Mouse (Mus musculus): Measurements from ENCODE around the gene Gm28053. TPM values are rescaled to one million over a fixed set of nuclear protein-coding genes. Genes with fewer than 3 reads are reported as not detected.
A peak's percentile ranks its signal among the peaks of the same experiment; 100 is the strongest.
"Not testable (repeated sequence)": the region's sequence is repeated elsewhere in the genome, so short reads cannot be mapped to it uniquely, and the experiment has no call there.

The Gm28053 gene
- polyA plus RNA-seq, 1 experiment from 2014 or later = 1.1 TPM

- Histone ChIP-seq H3K9me3 (ENCODE audit: low read length) (no peaks in the 10 kb centered on the region), H3K27me3 (ENCODE audit: insufficient read depth, low read length) (no peaks in the 10 kb centered on the region), H3K9ac (replicated peaks) (no peak overlapping the region), H3K4me1 (ENCODE audit: insufficient read depth) (peaks cover 14% of the 10 kb centered on the region), H3K36me3 (replicated peaks; ENCODE audit: insufficient read depth, low read length) (no peaks in the 10 kb centered on the region; the same call in 1 of the 2 replicates), H3K27ac (ENCODE audit: low read depth) (peak overlapping the region; percentile 55; the same call in 1 of the 2 replicates), H3K4me2 (ENCODE audit: low read depth, low read length) (no peak overlapping the region), H3K4me3 (ENCODE audit: low read depth, low read length) (no peak overlapping the region)
- WGBS (ENCODE audit: insufficient replicate concordance) = 54% methylated on average over 4 of the region's 4 CpGs
- TF ChIP-seq EP300 (IDR thresholded peaks at IDR 0.05; ENCODE audit: low read depth) = no peak
- no peak for TF ChIP-seq CTCF (IDR thresholded peaks at IDR 0.05; ENCODE audit: low read depth)
- DNase-seq (peak; percentile 5), ATAC-seq (no peak)
These were observed 36.1 kb upstream of the Gm28053 start for GRCm38 (mm10) chr6:48682271-48682670.

- not testable (repeated sequence) for H3K9me3 ChIP-seq (ENCODE audit: low read length); H3K4me2 ChIP-seq (ENCODE audit: low read depth, low read length); H3K27ac ChIP-seq (ENCODE audit: low read depth); ATAC-seq; H3K36me3 ChIP-seq (replicated peaks; ENCODE audit: insufficient read depth, low read length); H3K4me1 ChIP-seq (ENCODE audit: insufficient read depth); H3K27me3 ChIP-seq (ENCODE audit: insufficient read depth, low read length); H3K4me3 ChIP-seq (ENCODE audit: low read depth, low read length); H3K9ac ChIP-seq (replicated peaks)
- 90% methylated on average over 3 of the region's 4 CpGs for WGBS (ENCODE audit: insufficient replicate concordance)
- DNase-seq = peak; percentile 7
These were observed 35.1 kb upstream of the Gm28053 start for GRCm38 (mm10) chr6:48683263-48683821.

- Histone ChIP-seq H3K36me3 (replicated peaks; ENCODE audit: insufficient read depth, low read length) (no peaks in the 10 kb centered on the region), H3K4me2 (ENCODE audit: low read depth, low read length) (0 out of 2 replicates have a peak within 1 kb of the TSS, but pooled peaks have one; percentile 0), H3K9ac (replicated peaks) (no peak within 1 kb of the TSS), H3K27me3 (ENCODE audit: insufficient read depth, low read length) (no peaks in the 10 kb centered on the region), H3K4me1 (ENCODE audit: insufficient read depth) (0 out of 2 replicates have a peak, but pooled peaks cover 7% of the 10 kb centered on the region), H3K4me3 (ENCODE audit: low read depth, low read length) (no peak within 1 kb of the TSS), H3K9me3 (ENCODE audit: low read length) (no peaks in the 10 kb centered on the region), H3K27ac (ENCODE audit: low read depth) (peak within 1 kb of the TSS; percentile 51; the same call in 1 of the 2 replicates)
- TF ChIP-seq EP300 (IDR thresholded peaks at IDR 0.05; ENCODE audit: low read depth) (no peak), CTCF (IDR thresholded peaks at IDR 0.05; ENCODE audit: low read depth) (no peak)
- WGBS (ENCODE audit: insufficient replicate concordance) = 25% methylated on average over 5 of the region's 5 CpGs
- DNase-seq = peak; percentile 11
- ATAC-seq = no peak
These were observed 34.1 kb upstream of the Gm28053 start, which contains the start of gene Gimap4 for GRCm38 (mm10) chr6:48684319-48684718. Gene Gimap4 (plus strand): TSS chr6:48684549.

- Histone ChIP-seq H3K27ac (ENCODE audit: low read depth) (peak overlapping the region; percentile 51; the same call in 1 of the 2 replicates), H3K4me1 (ENCODE audit: insufficient read depth) (0 out of 2 replicates have a peak, but pooled peaks cover 7% of the 10 kb centered on the region), H3K4me2 (ENCODE audit: low read depth, low read length) (0 out of 2 replicates have a peak overlapping the region, but pooled peaks have one; percentile 0), H3K27me3 (ENCODE audit: insufficient read depth, low read length) (no peaks in the 10 kb centered on the region), H3K4me3 (ENCODE audit: low read depth, low read length) (no peak overlapping the region), H3K9me3 (ENCODE audit: low read length) (no peaks in the 10 kb centered on the region), H3K9ac (replicated peaks) (no peak overlapping the region), H3K36me3 (replicated peaks; ENCODE audit: insufficient read depth, low read length) (no peaks in the 10 kb centered on the region)
- TF ChIP-seq EP300 (IDR thresholded peaks at IDR 0.05; ENCODE audit: low read depth) (no peak), CTCF (IDR thresholded peaks at IDR 0.05; ENCODE audit: low read depth) (0 out of 2 replicates have a peak, but pooled peaks have one; percentile 9)
- ATAC-seq (no peak), DNase-seq (peak; percentile 10)
- 58% methylated on average over 4 of the region's 4 CpGs for WGBS (ENCODE audit: insufficient replicate concordance)
These were observed 33.6 kb upstream of the Gm28053 start for GRCm38 (mm10) chr6:48684806-48685205.

- WGBS (ENCODE audit: insufficient replicate concordance) = 62% methylated on average over 2 of the region's 2 CpGs
- no peaks in the 10 kb centered on the region for H3K9me3 ChIP-seq (ENCODE audit: low read length)
These were observed 33.2 kb upstream of the Gm28053 start for GRCm38 (mm10) chr6:48685251-48685650.

GRCm38 (mm10) chr6:48685694-48686665 is 32.4 kb upstream of the Gm28053 start:
- DNase-seq (peak; percentile 8), ATAC-seq (no peak)
- H3K27me3 ChIP-seq (ENCODE audit: insufficient read depth, low read length) = no peaks in the 10 kb centered on the region
- H3K36me3 ChIP-seq (replicated peaks; ENCODE audit: insufficient read depth, low read length) = no peaks in the 10 kb centered on the region
- H3K4me1 ChIP-seq (ENCODE audit: insufficient read depth) = 0 out of 2 replicates have a peak, but pooled peaks cover 7% of the 10 kb centered on the region
- peak overlapping the region; percentile 51; the same call in 1 of the 2 replicates for H3K27ac ChIP-seq (ENCODE audit: low read depth)
- H3K9ac ChIP-seq (replicated peaks) = no peak overlapping the region
- no peak for TF ChIP-seq CTCF (IDR thresholded peaks at IDR 0.05; ENCODE audit: low read depth)
- no peak for TF ChIP-seq EP300 (IDR thresholded peaks at IDR 0.05; ENCODE audit: low read depth)
- H3K4me2 ChIP-seq (ENCODE audit: low read depth, low read length) = 0 out of 2 replicates have a peak overlapping the region, but pooled peaks have one; percentile 0
- WGBS (ENCODE audit: insufficient replicate concordance) = 56% methylated on average over 7 of the region's 7 CpGs
- H3K9me3 ChIP-seq (ENCODE audit: low read length) = no peaks in the 10 kb centered on the region
- H3K4me3 ChIP-seq (ENCODE audit: low read depth, low read length) = no peak overlapping the region

More at GRCm38 (mm10) chr6:48685251-48685650, 33.2 kb upstream of the Gm28053 start:
- no peaks in the 10 kb centered on the region for H3K27me3 ChIP-seq (ENCODE audit: insufficient read depth, low read length)
- 0 out of 2 replicates have a peak, but pooled peaks cover 7% of the 10 kb centered on the region for H3K4me1 ChIP-seq (ENCODE audit: insufficient read depth)
- peak overlapping the region; percentile 51; the same call in 1 of the 2 replicates for H3K27ac ChIP-seq (ENCODE audit: low read depth)
- ATAC-seq = no peak
- peak; percentile 1 for DNase-seq
- TF ChIP-seq EP300 (IDR thresholded peaks at IDR 0.05; ENCODE audit: low read depth) (no peak), CTCF (IDR thresholded peaks at IDR 0.05; ENCODE audit: low read depth) (no peak)
- H3K9ac ChIP-seq (replicated peaks) = no peak overlapping the region
- H3K4me2 ChIP-seq (ENCODE audit: low read depth, low read length) = 0 out of 2 replicates have a peak overlapping the region, but pooled peaks have one; percentile 0
- no peaks in the 10 kb centered on the region for H3K36me3 ChIP-seq (replicated peaks; ENCODE audit: insufficient read depth, low read length)
- no peak overlapping the region for H3K4me3 ChIP-seq (ENCODE audit: low read depth, low read length)

All from liver, postnatal 0 days (tissue).